Mouse (Mus musculus): ENCODE measurements around the gene Zc3hc1. TPM values are rescaled to one million over a fixed set of nuclear protein-coding genes. Genes with fewer than 3 reads are reported as not detected.

Gene Zc3hc1
- total RNA-seq (2021): 10 to 100 TPM; 16.0 to 16.2 TPM
- 13.4 and 15.1 TPM in 2 replicates for polyA plus RNA-seq (2012; rRNA removed)
- long read RNA-seq, transcript Zc3hc1-201 (10 exons, 1,824 nt): major isoform, 48 of 51 reads
- long read RNA-seq, partial matches to known transcripts: 0 of 51 reads
- long read RNA-seq, other reads (novel, unspliced or antisense): 3 of 51 reads

- no peaks in the 10 kb centered on the region for H3K27me3 ChIP-seq (ENCODE audit: control insufficient read depth, insufficient read depth, low read length)
- no peaks in the 10 kb centered on the region for H3K36me3 ChIP-seq (ENCODE audit: control insufficient read depth, insufficient read depth, low read length)
- 14% methylated on average over 33 of the region's 33 CpGs for WGBS
- intact Hi-C loops (cut with DNase I): no loop called here
- H3K9ac ChIP-seq (ENCODE audit: low read depth, low read length): peak within 1 kb of the TSS; percentile 70
- H3K79me2 ChIP-seq (replicated peaks; ENCODE audit: control insufficient read depth, insufficient read depth, low read length): no peaks in the 10 kb centered on the region
- peak within 1 kb of the TSS; percentile 69 for H3K4me3 ChIP-seq
- H3K4me1 ChIP-seq (ENCODE audit: control insufficient read depth, insufficient read depth, low read length): no peaks in the 10 kb centered on the region; the same call in 1 of the 2 replicates
- peak; percentile 79 to 81 for DNase-seq
- peak within 1 kb of the TSS; percentile 76 for H3K27ac ChIP-seq
- peak; percentile 86 for TF ChIP-seq POLR2A (IDR thresholded peaks at IDR 0.05; ENCODE audit: insufficient read depth, low read depth, low read length)
- TF ChIP-seq EP300 (IDR thresholded peaks at IDR 0.05; ENCODE audit: insufficient read depth, low read depth, low read length): 0 out of 2 replicates have a peak, but pooled peaks have one; percentile 22
- no peak for TF ChIP-seq CTCF (IDR thresholded peaks at IDR 0.05)
These were observed at the start of gene Zc3hc1 for GRCm38 (mm10) chr6:30390714-30391697. TSS of gene Zc3hc1 (minus strand) at chr6:30391028.

- Histone ChIP-seq H3K27me3 (ENCODE audit: control insufficient read depth, insufficient read depth, low read length) (no peaks in the 10 kb centered on the region), H3K4me1 (ENCODE audit: control insufficient read depth, insufficient read depth, low read length) (no peaks in the 10 kb centered on the region; the same call in 1 of the 2 replicates), H3K27ac (no peak overlapping the region), H3K4me3 (no peak overlapping the region), H3K9ac (ENCODE audit: low read depth, low read length) (no peak overlapping the region), H3K79me2 (replicated peaks; ENCODE audit: control insufficient read depth, insufficient read depth, low read length) (no peaks in the 10 kb centered on the region), H3K36me3 (ENCODE audit: control insufficient read depth, insufficient read depth, low read length) (no peaks in the 10 kb centered on the region)
- DNase-seq: no peak
- WGBS: 98% methylated on average over 10 of the region's 10 CpGs
- intact Hi-C loops (cut with DNase I): no loop called here
- no peak for TF ChIP-seq CTCF (IDR thresholded peaks at IDR 0.05)
- TF ChIP-seq POLR2A (IDR thresholded peaks at IDR 0.05; ENCODE audit: insufficient read depth, low read depth, low read length): no peak
- TF ChIP-seq EP300 (IDR thresholded peaks at IDR 0.05; ENCODE audit: insufficient read depth, low read depth, low read length): no peak
These were observed 48.7 kb upstream of the Zc3hc1 start for GRCm38 (mm10) chr6:30439576-30439975.

DNA sequence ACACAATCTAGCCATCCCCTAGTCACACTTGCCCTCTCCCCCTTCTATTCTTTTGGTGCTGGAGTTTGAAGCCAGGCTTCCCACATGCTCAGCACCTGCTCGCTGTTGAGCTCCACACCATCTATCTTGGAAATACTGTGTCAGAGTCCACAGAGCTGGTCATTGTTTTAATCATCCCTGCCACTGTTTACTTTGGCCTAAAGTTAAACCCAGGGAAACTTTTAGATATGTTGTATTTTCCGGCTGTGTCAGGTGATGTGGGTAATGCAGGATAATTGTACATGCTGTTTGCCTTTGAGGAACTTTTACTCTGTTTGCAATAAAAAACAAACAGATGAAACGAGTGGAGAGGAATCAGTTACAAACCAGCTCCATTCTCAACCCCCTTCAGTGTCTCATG is 46.2 kb upstream of the Zc3hc1 start:
- intact Hi-C loops (cut with DNase I): no loop called here
- DNase-seq: no peak
- H3K4me1 ChIP-seq (ENCODE audit: control insufficient read depth, insufficient read depth, low read length): no peaks in the 10 kb centered on the region; the same call in 1 of the 2 replicates
- 49% methylated on average over 3 of the region's 3 CpGs for WGBS
- TF ChIP-seq POLR2A (IDR thresholded peaks at IDR 0.05; ENCODE audit: insufficient read depth, low read depth, low read length): no peak
- no peak for TF ChIP-seq CTCF (IDR thresholded peaks at IDR 0.05)
- no peak for TF ChIP-seq EP300 (IDR thresholded peaks at IDR 0.05; ENCODE audit: insufficient read depth, low read depth, low read length)
- no peaks in the 10 kb centered on the region for H3K79me2 ChIP-seq (replicated peaks; ENCODE audit: control insufficient read depth, insufficient read depth, low read length)
- H3K36me3 ChIP-seq (ENCODE audit: control insufficient read depth, insufficient read depth, low read length): no peaks in the 10 kb centered on the region
- H3K27ac ChIP-seq: no peak overlapping the region
- no peak overlapping the region for H3K4me3 ChIP-seq
- H3K9ac ChIP-seq (ENCODE audit: low read depth, low read length): no peak overlapping the region
- no peaks in the 10 kb centered on the region for H3K27me3 ChIP-seq (ENCODE audit: control insufficient read depth, insufficient read depth, low read length)

DNA sequence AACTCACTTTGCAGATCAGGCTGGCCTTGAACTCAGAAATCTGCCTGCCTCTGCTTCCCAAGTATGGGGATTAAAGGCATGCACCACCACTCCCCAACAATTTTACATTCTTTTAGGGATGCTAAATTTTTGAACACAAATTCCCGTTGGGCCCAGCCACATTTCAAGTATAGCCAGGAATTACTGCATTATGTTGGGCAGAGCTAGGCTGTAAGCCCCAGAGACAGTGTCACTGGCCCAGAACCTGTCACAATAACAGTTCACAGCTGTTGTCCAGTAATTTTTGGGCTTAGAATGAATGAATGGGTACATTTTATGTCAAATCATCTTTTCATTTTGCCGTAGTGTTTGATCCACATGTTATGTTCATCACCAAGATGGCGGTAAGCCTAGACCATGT is 45.6 kb upstream of the Zc3hc1 start:
- H3K4me3 ChIP-seq: no peak overlapping the region
- no peaks in the 10 kb centered on the region; the same call in 1 of the 2 replicates for H3K4me1 ChIP-seq (ENCODE audit: control insufficient read depth, insufficient read depth, low read length)
- intact Hi-C loops (cut with DNase I): no loop called here
- no peaks in the 10 kb centered on the region for H3K79me2 ChIP-seq (replicated peaks; ENCODE audit: control insufficient read depth, insufficient read depth, low read length)
- no peaks in the 10 kb centered on the region for H3K27me3 ChIP-seq (ENCODE audit: control insufficient read depth, insufficient read depth, low read length)
- H3K27ac ChIP-seq: no peak overlapping the region
- TF ChIP-seq CTCF (IDR thresholded peaks at IDR 0.05): no peak
- H3K36me3 ChIP-seq (ENCODE audit: control insufficient read depth, insufficient read depth, low read length): no peaks in the 10 kb centered on the region
- 83% methylated on average over 3 of the region's 3 CpGs for WGBS
- peak in 1 of 2 experiments; percentile 29 for DNase-seq
- H3K9ac ChIP-seq (ENCODE audit: low read depth, low read length): no peak overlapping the region

DNA sequence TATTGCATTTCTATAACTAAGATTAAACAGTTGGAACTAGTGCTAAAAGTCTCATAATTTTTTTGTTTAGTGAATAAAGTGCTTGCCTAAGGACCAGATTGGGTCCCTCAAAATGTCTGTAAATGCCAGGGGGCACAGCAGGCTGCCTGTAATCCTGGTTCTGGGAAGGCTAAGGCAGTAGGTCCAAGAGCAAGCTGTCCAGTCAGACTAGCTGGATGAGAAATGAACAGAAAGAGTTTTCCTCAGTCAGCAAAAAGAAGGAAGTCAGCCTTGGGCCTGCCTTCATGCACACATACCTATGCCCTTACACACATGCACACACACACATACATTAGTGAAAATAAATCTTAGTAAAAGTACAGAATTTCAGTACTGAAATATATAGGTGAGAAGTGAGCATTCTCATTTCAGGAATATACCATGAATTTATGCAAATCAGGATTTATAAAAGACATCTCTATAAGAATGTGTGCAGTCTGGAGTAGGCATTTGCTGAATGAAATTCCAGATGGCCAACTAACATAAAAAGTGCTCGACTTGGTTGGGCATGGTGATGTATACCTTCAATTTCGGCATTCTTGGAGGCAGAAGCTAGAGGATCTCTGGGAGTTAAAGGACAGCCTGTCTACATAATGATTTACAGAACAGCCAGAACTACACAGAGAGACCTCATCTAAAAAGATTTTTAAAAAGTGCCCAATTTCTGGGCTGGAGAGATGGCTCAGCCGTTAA is 41.8 kb upstream of the Zc3hc1 start:
- DNase-seq: no peak
- 43% methylated on average over 3 of the region's 3 CpGs for WGBS
- H3K9ac ChIP-seq (ENCODE audit: low read depth, low read length): no peak overlapping the region
- no peak overlapping the region for H3K27ac ChIP-seq
- no peaks in the 10 kb centered on the region for H3K36me3 ChIP-seq (ENCODE audit: control insufficient read depth, insufficient read depth, low read length)
- no peaks in the 10 kb centered on the region; the same call in 1 of the 2 replicates for H3K4me1 ChIP-seq (ENCODE audit: control insufficient read depth, insufficient read depth, low read length)
- intact Hi-C loops (cut with DNase I): no loop called here
- TF ChIP-seq CTCF (IDR thresholded peaks at IDR 0.05) (no peak), POLR2A (IDR thresholded peaks at IDR 0.05; ENCODE audit: insufficient read depth, low read depth, low read length) (no peak), EP300 (IDR thresholded peaks at IDR 0.05; ENCODE audit: insufficient read depth, low read depth, low read length) (no peak)
- H3K4me3 ChIP-seq: no peak overlapping the region
- 0 out of 2 replicates have a peak, but pooled peaks cover 1% of the 10 kb centered on the region for H3K79me2 ChIP-seq (replicated peaks; ENCODE audit: control insufficient read depth, insufficient read depth, low read length)
- no peaks in the 10 kb centered on the region for H3K27me3 ChIP-seq (ENCODE audit: control insufficient read depth, insufficient read depth, low read length)
